In genomic region chr4:99714904-99715782, GRCm38 (mm10) we compare ENCODE assay signal across 8 mouse cellular contexts. TPM values are rescaled to one million over a fixed set of nuclear protein-coding genes. Genes with fewer than 3 reads are reported as not detected.
DNase-seq lines count a peak whose midpoint lies in the region; ATAC-seq and TF ChIP-seq lines count a peak whose summit lies in the region.

Alg6 (plus strand) TSS chr4:99715664.

- peak within 1 kb of the TSS; percentile 76 for H3K4me2 ChIP-seq in hindbrain, embryonic 13.5 days

- CTCF ChIA-PET in Patski (lab: Charles Lee), result interaction anchor here (1.2 kb wide), 1 partner anchor 54 kb away, joined by 5 read pairs; no protein-coding TSS in a partner anchor

- POLR2A ChIA-PET in Patski (lab: Charles Lee), result interaction anchor here (0.5 kb wide), 1 partner anchor 196 kb away, joined by 3 read pairs; no protein-coding TSS in a partner anchor

- 4% methylated on average over 45 of the region's 46 CpGs for WGBS in hindbrain, embryonic 13.5 days

- in situ Hi-C loops in Patski (cut with MboI; ENCODE audit: low pct_unique_long_range_greater_than_20kb), result no loop called here

- peak; percentile 61 for DNase-seq in Patski (ENCODE audit: low read depth, low spot score)
- peak; percentile 98 to 99 for DNase-seq in cerebellum, postnatal 14 days
- peak; percentile 89 to 94 for DNase-seq in frontal cortex, postnatal 14 days (ENCODE audit: low spot score in 2 of 2)
- DNase-seq in layer of hippocampus, postnatal 25 days (ENCODE audit: extremely low spot score in 1 of 2, low spot score in 1 of 2), result peak; percentile 94 to 96
- DNase-seq in lung, postnatal 25 days (ENCODE audit: low spot score), result peak; percentile 94
- peak; percentile 97 for DNase-seq in retina, embryonic 14.5 days (ENCODE audit: low spot score)
- DNase-seq in thymus, postnatal 4 days, result peak; percentile 99

- ATAC-seq in Patski, result peak; percentile 88
- ATAC-seq in hindbrain, embryonic 13.5 days (ENCODE audit: low FRiP score), result peak; percentile 95

- no peaks in the 10 kb centered on the region for H3K27me3 ChIP-seq in Patski
- H3K27me3 ChIP-seq in hindbrain, embryonic 13.5 days, result no peaks in the 10 kb centered on the region

- no peak for TF ChIP-seq CTCF in Patski (IDR thresholded peaks at IDR 0.05)

- no peaks in the 10 kb centered on the region for H3K9me3 ChIP-seq in hindbrain, embryonic 13.5 days

- peak within 1 kb of the TSS; percentile 70 for H3K4me3 ChIP-seq in hindbrain, embryonic 13.5 days

- peaks cover 3% of the 10 kb centered on the region; the same call in 1 of the 2 replicates for H3K36me3 ChIP-seq in hindbrain, embryonic 13.5 days

- H3K4me1 ChIP-seq in hindbrain, embryonic 13.5 days (replicated peaks), result peaks cover 5% of the 10 kb centered on the region; the same call in 1 of the 2 replicates

- H3K27ac ChIP-seq in hindbrain, embryonic 13.5 days, result peak within 1 kb of the TSS; percentile 76

- H3K9ac ChIP-seq in hindbrain, embryonic 13.5 days, result peak within 1 kb of the TSS; percentile 89

RNA-seq across cellular contexts. Expression of gene Alg6, which starts in this region (rescaled TPM):
- 13.8 TPM for polyA plus RNA-seq in Patski (2021)
- polyA plus RNA-seq in hindbrain, embryonic 13.5 days (2015; fragmentation: Nextera tagmentation; extraction: Ambion mirVana), result 10.0 and 10.8 TPM in 2 replicates
- 10 to 100 TPM; 10.1 to 13.3 TPM for total RNA-seq in layer of hippocampus, postnatal 25 days (2021)

Comparison
In these comparisons a context has a peak if more than half of its experiments do, and no peak if none do; other contexts are left out.
1. Peak in every context shown above with its lines: DNase-seq, ATAC-seq, H3K4me3 ChIP-seq and H3K27ac ChIP-seq.